Mouse (Mus musculus): ENCODE measurements at regions not wholly inside any gene's neighbourhood (a gene's known extent, or its start where the extent isn't known, plus 50 kb on each side); places are given as distances from the start of the nearest gene placed in this dataset.

GRCm38 (mm10) chr7:82921722-82922121 lies 54.6 kb downstream of the Mex3b start:
- H3K27ac ChIP-seq (replicated peaks) = no peak overlapping the region
- 57% methylated on average over 5 of the region's 5 CpGs for WGBS
- H3K9me3 ChIP-seq (replicated peaks) = no peaks in the 10 kb centered on the region
- no peak overlapping the region for H3K4me2 ChIP-seq
- H3K27me3 ChIP-seq (replicated peaks) = no peaks in the 10 kb centered on the region
- no peaks in the 10 kb centered on the region for H3K36me3 ChIP-seq
- no peak for ATAC-seq (ENCODE audit: low FRiP score)
- no peak overlapping the region for H3K4me3 ChIP-seq (replicated peaks)
- no peak overlapping the region for H3K9ac ChIP-seq (replicated peaks)
- H3K4me1 ChIP-seq = peaks cover 5% of the 10 kb centered on the region; the same call in 1 of the 2 replicates

GRCm38 (mm10) chr7:82923220-82924071 lies 56.3 kb downstream of the Mex3b start:
- Histone ChIP-seq H3K4me2 (no peak overlapping the region), H3K27ac (replicated peaks) (no peak overlapping the region), H3K4me1 (peaks cover 5% of the 10 kb centered on the region; the same call in 1 of the 2 replicates), H3K27me3 (replicated peaks) (no peaks in the 10 kb centered on the region), H3K36me3 (no peaks in the 10 kb centered on the region), H3K4me3 (replicated peaks) (no peak overlapping the region), H3K9ac (replicated peaks) (no peak overlapping the region), H3K9me3 (replicated peaks) (no peaks in the 10 kb centered on the region)
- WGBS = 80% methylated on average over 11 of the region's 11 CpGs
- ATAC-seq (ENCODE audit: low FRiP score) = no peak

- no peak overlapping the region for H3K9ac ChIP-seq (replicated peaks)
- H3K4me1 ChIP-seq = peaks cover 5% of the 10 kb centered on the region; the same call in 1 of the 2 replicates
- no peaks in the 10 kb centered on the region for H3K36me3 ChIP-seq
- no peak for ATAC-seq (ENCODE audit: low FRiP score)
- H3K27me3 ChIP-seq (replicated peaks) = no peaks in the 10 kb centered on the region
- H3K9me3 ChIP-seq (replicated peaks) = no peaks in the 10 kb centered on the region
- 88% methylated on average over 3 of the region's 3 CpGs for WGBS
- H3K27ac ChIP-seq (replicated peaks) = no peak overlapping the region
- H3K4me3 ChIP-seq (replicated peaks) = no peak overlapping the region
- H3K4me2 ChIP-seq = no peak overlapping the region
Measured at GRCm38 (mm10) chr7:82924092-82924491, 57.0 kb downstream of the Mex3b start.

- 0 out of 2 replicates have a peak overlapping the region, but pooled peaks have one; percentile 1 for H3K27ac ChIP-seq (replicated peaks)
- ATAC-seq (ENCODE audit: low FRiP score) = peak; percentile 74
- no peak overlapping the region for H3K4me3 ChIP-seq (replicated peaks)
- 6% methylated on average over 3 of the region's 3 CpGs for WGBS
- H3K4me2 ChIP-seq = no peak overlapping the region
- peaks cover 10% of the 10 kb centered on the region for H3K4me1 ChIP-seq
- no peak overlapping the region for H3K9ac ChIP-seq (replicated peaks)
- H3K9me3 ChIP-seq (replicated peaks) = no peaks in the 10 kb centered on the region
- no peaks in the 10 kb centered on the region for H3K36me3 ChIP-seq
- H3K27me3 ChIP-seq (replicated peaks) = no peaks in the 10 kb centered on the region
Measured at GRCm38 (mm10) chr7:82938311-82938710, 71.2 kb downstream of the Mex3b start.

DNA sequence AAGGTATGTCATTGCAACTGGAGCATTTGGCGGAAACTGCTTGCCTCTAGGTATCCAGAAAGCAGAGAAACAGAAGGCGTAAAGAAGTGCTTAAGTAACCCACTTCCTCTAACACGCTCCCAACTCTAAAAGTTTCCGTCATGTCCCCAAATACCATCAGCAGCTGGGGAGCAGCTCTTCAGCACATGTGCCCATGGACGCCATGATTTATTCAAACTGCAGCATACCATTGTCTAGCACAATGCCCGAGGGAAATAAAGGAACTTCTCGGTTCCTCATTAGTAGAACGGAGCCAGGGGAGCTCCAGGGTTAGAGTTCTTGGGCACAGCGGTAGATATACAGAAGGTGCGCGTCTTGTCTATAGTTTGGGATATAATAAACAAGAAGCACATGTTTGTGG lies 72.4 kb downstream of the Mex3b start:
- H3K9ac ChIP-seq (replicated peaks) = no peak overlapping the region
- WGBS = 69% methylated on average over 11 of the region's 11 CpGs
- no peak for ATAC-seq (ENCODE audit: low FRiP score)

DNA sequence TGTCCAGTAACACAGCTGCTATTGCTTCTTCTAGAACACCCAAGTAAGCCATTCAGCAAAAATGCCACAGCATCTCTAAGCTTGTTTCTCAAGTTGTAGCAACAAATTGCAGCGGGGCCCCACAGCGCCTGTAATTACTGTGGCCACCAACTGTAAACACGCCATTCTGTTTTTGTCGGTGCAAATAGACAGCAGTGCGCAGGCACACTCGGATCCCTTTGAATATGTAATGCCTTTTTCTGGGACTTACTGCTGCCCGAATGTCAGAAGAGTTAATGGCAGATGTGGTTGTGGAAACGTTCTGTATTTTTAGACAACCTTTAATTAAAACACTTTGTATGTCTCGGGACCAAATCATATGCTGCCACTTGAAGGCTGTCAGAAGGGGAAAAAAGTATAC lies 76.2 kb downstream of the Mex3b start:
- no peak overlapping the region for H3K27ac ChIP-seq (replicated peaks)
- H3K27me3 ChIP-seq (replicated peaks) = no peaks in the 10 kb centered on the region
- no peaks in the 10 kb centered on the region for H3K36me3 ChIP-seq
- H3K4me2 ChIP-seq = no peak overlapping the region
- ATAC-seq (ENCODE audit: low FRiP score) = no peak
- H3K9me3 ChIP-seq (replicated peaks) = no peaks in the 10 kb centered on the region
- H3K4me1 ChIP-seq = peaks cover 2% of the 10 kb centered on the region
- H3K9ac ChIP-seq (replicated peaks) = no peak overlapping the region
- no peak overlapping the region for H3K4me3 ChIP-seq (replicated peaks)
- WGBS = 75% methylated on average over 9 of the region's 9 CpGs

More for the DNA sequence above, 72.4 kb downstream of the Mex3b start:
- Histone ChIP-seq H3K27me3 (replicated peaks) (no peaks in the 10 kb centered on the region), H3K4me3 (replicated peaks) (no peak overlapping the region), H3K9me3 (replicated peaks) (no peaks in the 10 kb centered on the region), H3K4me2 (no peak overlapping the region), H3K27ac (replicated peaks) (no peak overlapping the region), H3K4me1 (peaks cover 10% of the 10 kb centered on the region), H3K36me3 (no peaks in the 10 kb centered on the region)

DNA sequence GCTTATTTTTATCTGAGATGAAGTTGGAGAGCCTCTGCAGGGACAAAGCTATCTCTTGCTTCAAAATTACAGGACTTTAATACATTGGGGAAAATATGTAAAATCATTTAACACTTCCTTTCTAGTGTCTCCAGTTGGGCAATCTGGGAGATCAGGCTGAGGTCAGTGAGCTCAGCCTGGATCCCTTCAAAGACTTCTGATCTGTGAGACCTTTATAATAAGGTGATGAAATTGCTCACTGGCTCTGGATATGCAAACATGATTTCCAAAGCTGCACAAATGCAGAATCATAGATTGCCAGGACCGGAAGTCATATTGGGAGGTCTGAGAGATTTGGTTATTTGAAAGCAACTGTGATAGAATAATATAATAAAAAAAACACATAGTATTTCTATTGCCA lies 76.7 kb downstream of the Mex3b start:
- H3K36me3 ChIP-seq = no peaks in the 10 kb centered on the region
- no peak overlapping the region for H3K9ac ChIP-seq (replicated peaks)
- no peak overlapping the region for H3K4me3 ChIP-seq (replicated peaks)
- no peaks in the 10 kb centered on the region for H3K9me3 ChIP-seq (replicated peaks)
- no peak overlapping the region for H3K4me2 ChIP-seq
- ATAC-seq (ENCODE audit: low FRiP score) = no peak
- H3K4me1 ChIP-seq = no peaks in the 10 kb centered on the region
- H3K27ac ChIP-seq (replicated peaks) = no peak overlapping the region
- no peaks in the 10 kb centered on the region for H3K27me3 ChIP-seq (replicated peaks)
- WGBS = 98% methylated on average over 1 of the region's 1 CpGs

DNA sequence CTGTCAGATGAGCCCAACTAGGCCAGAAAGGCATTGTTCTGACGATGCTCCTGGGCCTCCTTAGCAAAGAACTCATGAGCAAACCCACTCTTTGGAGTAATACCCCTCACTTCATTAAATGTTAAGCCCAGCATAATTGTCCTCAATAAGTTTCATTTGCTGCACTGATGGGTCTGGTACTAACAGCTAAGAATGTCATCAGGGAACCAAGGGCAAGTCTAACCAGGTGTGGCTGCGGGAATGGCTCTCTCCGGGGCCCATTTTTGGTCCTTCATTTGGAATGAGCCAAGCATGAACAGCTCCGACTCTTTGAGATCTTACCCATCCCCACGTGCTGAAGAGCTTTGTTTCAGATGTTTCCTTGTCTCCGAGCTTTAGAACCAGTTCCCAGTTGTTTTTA lies 82.2 kb downstream of the Mex3b start:
- Histone ChIP-seq H3K9me3 (replicated peaks) (no peaks in the 10 kb centered on the region), H3K27ac (replicated peaks) (no peak overlapping the region), H3K9ac (replicated peaks) (no peak overlapping the region), H3K27me3 (replicated peaks) (no peaks in the 10 kb centered on the region), H3K4me2 (no peak overlapping the region), H3K4me3 (replicated peaks) (no peak overlapping the region), H3K36me3 (no peaks in the 10 kb centered on the region), H3K4me1 (no peaks in the 10 kb centered on the region)
- 0 out of 2 replicates have a peak, but pooled peaks have one; percentile 57 for ATAC-seq (ENCODE audit: low FRiP score)
- WGBS = 67% methylated on average over 6 of the region's 6 CpGs

- no peaks in the 10 kb centered on the region for H3K27me3 ChIP-seq (replicated peaks)
- H3K4me2 ChIP-seq = no peak overlapping the region
- H3K27ac ChIP-seq (replicated peaks) = no peak overlapping the region
- no peaks in the 10 kb centered on the region for H3K4me1 ChIP-seq
- 67% methylated on average over 20 of the region's 20 CpGs for WGBS
- H3K4me3 ChIP-seq (replicated peaks) = no peak overlapping the region
- no peaks in the 10 kb centered on the region for H3K9me3 ChIP-seq (replicated peaks)
- H3K9ac ChIP-seq (replicated peaks) = no peak overlapping the region
- no peaks in the 10 kb centered on the region for H3K36me3 ChIP-seq
- no peak for ATAC-seq (ENCODE audit: low FRiP score)
Measured at GRCm38 (mm10) chr7:82957208-82957977, 90.3 kb downstream of the Mex3b start.

DNA sequence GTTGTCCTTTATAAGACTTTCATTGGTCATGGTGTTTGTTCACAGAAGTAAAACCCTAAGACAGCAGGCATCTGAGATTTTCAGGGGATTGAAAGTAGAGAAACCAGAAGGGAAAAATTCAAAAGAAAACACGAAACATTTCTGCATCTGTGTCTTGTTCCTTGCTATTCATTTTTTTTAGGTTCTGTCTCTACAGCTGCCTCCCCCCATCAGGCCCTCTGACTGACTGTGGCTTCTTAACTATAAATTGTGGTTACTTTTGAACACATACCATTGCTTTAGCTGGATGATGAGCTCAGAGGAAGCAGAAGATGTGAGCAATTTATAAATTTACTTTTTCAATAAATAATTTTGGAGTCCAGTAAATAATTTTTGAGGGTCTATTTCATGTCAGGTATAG lies 103.5 kb downstream of the Mex3b start:
- no peaks in the 10 kb centered on the region for H3K4me1 ChIP-seq
- no peaks in the 10 kb centered on the region for H3K9me3 ChIP-seq (replicated peaks)
- no peak overlapping the region for H3K4me3 ChIP-seq (replicated peaks)
- H3K9ac ChIP-seq (replicated peaks) = no peak overlapping the region
- no peaks in the 10 kb centered on the region for H3K36me3 ChIP-seq
- no peak for ATAC-seq (ENCODE audit: low FRiP score)
- 87% methylated on average over 1 of the region's 1 CpGs for WGBS
- no peak overlapping the region for H3K4me2 ChIP-seq
- no peaks in the 10 kb centered on the region for H3K27me3 ChIP-seq (replicated peaks)
- no peak overlapping the region for H3K27ac ChIP-seq (replicated peaks)

DNA sequence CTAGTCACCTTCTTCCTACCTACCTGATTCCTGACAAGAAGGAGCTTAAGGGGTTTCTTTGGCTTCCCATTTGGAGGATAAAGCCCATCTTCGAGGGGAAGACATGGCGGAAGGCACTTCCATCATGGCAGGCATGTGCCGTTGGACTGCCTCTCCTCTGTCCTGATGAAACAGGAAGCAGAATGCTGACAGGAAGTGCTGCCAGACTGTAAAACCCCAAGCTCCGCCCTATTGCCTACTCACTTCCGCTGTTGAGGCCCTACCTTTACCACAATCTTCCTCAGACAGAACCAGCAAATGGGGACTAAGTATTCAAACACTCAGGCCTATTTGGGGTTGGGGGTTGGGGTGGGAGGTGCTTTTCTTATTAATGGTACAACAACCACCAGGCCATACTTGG lies 104.1 kb downstream of the Mex3b start:
- no peak for ATAC-seq (ENCODE audit: low FRiP score)
- no peaks in the 10 kb centered on the region for H3K27me3 ChIP-seq (replicated peaks)
- no peaks in the 10 kb centered on the region for H3K36me3 ChIP-seq
- no peak overlapping the region for H3K4me3 ChIP-seq (replicated peaks)
- H3K9ac ChIP-seq (replicated peaks) = no peak overlapping the region
- no peak overlapping the region for H3K4me2 ChIP-seq
- H3K9me3 ChIP-seq (replicated peaks) = no peaks in the 10 kb centered on the region
- 95% methylated on average over 5 of the region's 5 CpGs for whole genome bisulfite sequencing
- H3K4me1 ChIP-seq = no peaks in the 10 kb centered on the region
- no peak overlapping the region for H3K27ac ChIP-seq (replicated peaks)

All from neural tube, embryonic 15.5 days (tissue).